Mouse (Mus musculus) hindbrain, postnatal 0 days (tissue): ENCODE measurements around the gene Unc13b. TPM values are rescaled to one million over a fixed set of nuclear protein-coding genes. Genes with fewer than 3 reads are reported as not detected.

ENCODE experiments used
- ATAC-seq: fragments of 200-750 bp; cut with Nextera tagmentation; 2 replicates; pipeline ENCODE4 v1.8.0; 2017; ENCODE audit warnings: mild to moderate bottlenecking, moderate TSS enrichment, moderate library complexity
- DNase-seq: peaks from one replicate; pipeline ENCODE4 v3.0.0-alpha.2; 2015; ENCODE audit warnings: low spot score
- H3K27ac ChIP-seq: fragments of 300-500 bp; sonication (generic); 2 replicates; pipeline ENCODE4 v1.5.1; 2014; ENCODE audit warnings: mild to moderate bottlenecking
- H3K27me3 ChIP-seq: fragments of 300-500 bp; sonication (generic); 2 replicates; pipeline ENCODE4 v1.6.1; 2014; ENCODE audit warnings: low read length, mixed read lengths; ENCODE audit not compliant: insufficient read depth
- H3K36me3 ChIP-seq: fragments of 300-500 bp; sonication (generic); 2 replicates; pipeline ENCODE4 v1.6.1; 2014; ENCODE audit warnings: low read length, mixed read lengths; ENCODE audit not compliant: insufficient read depth
- H3K4me1 ChIP-seq: fragments of 300-500 bp; sonication (generic); 2 replicates; pipeline ENCODE4 v1.6.1; 2014; ENCODE audit warnings: antibody characterized with exemption, low read length, mixed read lengths; ENCODE audit not compliant: insufficient read depth
- H3K4me2 ChIP-seq: fragments of 300-500 bp; sonication (generic); 2 replicates; pipeline ENCODE4 v1.6.1; 2014; ENCODE audit warnings: low read depth, mild to moderate bottlenecking, low read length, moderate library complexity, mixed read lengths
- H3K4me3 ChIP-seq: fragments of 300-500 bp; sonication (generic); 2 replicates; pipeline ENCODE4 v1.5.1; 2014; ENCODE audit warnings: low read length
- H3K9ac ChIP-seq: fragments of 300-500 bp; sonication (generic); replicated peaks from 2 replicates; pipeline ENCODE4 v1.6.1; 2014; ENCODE audit warnings: mild to moderate bottlenecking, low read length, moderate library complexity, mixed read lengths
- H3K9me3 ChIP-seq: fragments of 300-500 bp; sonication (generic); 2 replicates; pipeline ENCODE4 v1.6.1; 2016; ENCODE audit warnings: low read length, mixed read lengths
- CTCF ChIP-seq: IDR thresholded peaks from 2 replicates; pipeline ENCODE4 v1.5.1; 2016; ENCODE audit warnings: antibody characterized with exemption, control low read depth, low read depth
- WGBS: fragments of 180-500 bp; shearing (Covaris S2); extraction: QIAGEN DNeasy Blood & Tissue Kit; methylation state at CpG from one replicate; pipeline ENCODE4 v1.1.7; 2014; 5-methylcytosine and 5-hydroxymethylcytosine counted together
- polyA plus RNA-seq: library from polyadenylated mRNA; unstranded; fragments of >200 nt; fragmentation: Nextera tagmentation; extraction: Ambion mirVana; gene quantifications from 2 replicates; pipeline ENCODE4 v1.2.1, GENCODE M21; 2015
- total RNA-seq: library from RNA; depleted of rRNA; stranded (reverse); fragments of >200 nt; gene quantifications from 2 replicates; pipeline ENCODE4 v1.2.3, GENCODE M21; 2014

Gene Unc13b
- total and polyA plus RNA-seq, 2 experiments from 2014 or later, result 6.6 to 40.4 TPM

DNA sequence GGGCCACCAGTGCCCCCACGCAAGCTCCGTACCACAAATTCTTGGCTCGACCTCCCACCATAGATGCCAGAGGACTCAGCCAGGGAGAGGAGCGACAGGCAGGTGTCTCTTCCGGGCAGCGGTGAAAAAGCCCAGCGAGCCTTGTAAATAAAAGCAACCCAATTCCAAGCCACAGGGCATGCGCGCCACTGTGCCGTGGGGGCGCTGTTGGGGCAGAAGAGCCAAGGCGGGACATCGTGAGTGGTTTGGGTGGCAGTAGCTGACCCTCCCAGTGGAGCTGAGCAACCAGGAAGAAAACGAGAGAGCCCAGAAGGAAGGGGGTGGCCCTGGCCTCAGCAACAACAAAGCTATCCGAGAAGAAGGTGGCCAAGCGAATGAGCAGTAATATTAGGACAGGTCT lies 37.9 kb upstream of the Unc13b start:
- Histone ChIP-seq H3K4me1 (peaks cover 13% of the 10 kb centered on the region), H3K9me3 (no peaks in the 10 kb centered on the region), H3K27me3 (no peaks in the 10 kb centered on the region), H3K4me2 (no peak overlapping the region), H3K9ac (no peak overlapping the region), H3K4me3 (no peak overlapping the region), H3K27ac (no peak overlapping the region), H3K36me3 (peaks cover 45% of the 10 kb centered on the region)
- ATAC-seq, result no peak
- no peak for TF ChIP-seq CTCF
- WGBS, result 86% methylated on average over 16 of the region's 16 CpGs
- DNase-seq, result no peak

DNA sequence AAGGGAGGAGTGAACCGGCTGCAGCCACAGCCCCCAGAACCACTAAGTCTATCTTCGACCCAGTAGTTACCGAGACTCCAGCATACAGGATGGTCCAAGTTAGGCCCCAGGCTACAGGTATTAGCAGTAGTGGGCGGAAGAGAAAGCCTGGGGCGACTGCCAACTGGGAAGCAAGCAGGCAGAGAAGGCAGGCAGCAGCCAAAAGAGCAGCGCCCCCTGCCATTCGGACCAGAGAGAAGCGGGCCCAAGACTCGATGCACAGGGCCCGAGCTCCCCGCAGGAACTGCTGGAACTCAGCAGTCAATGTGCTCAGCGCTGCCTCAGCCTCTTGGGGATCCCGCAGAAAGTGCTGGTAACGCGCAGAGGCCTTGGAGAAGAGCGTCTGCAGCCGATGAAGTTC lies 37.4 kb upstream of the Unc13b start:
- no peaks in the 10 kb centered on the region for H3K27me3 ChIP-seq
- ATAC-seq (no peak), DNase-seq (no peak)
- H3K9me3 ChIP-seq, result no peaks in the 10 kb centered on the region
- TF ChIP-seq CTCF, result no peak
- WGBS, result 69% methylated on average over 17 of the region's 17 CpGs
- H3K4me1 ChIP-seq, result peaks cover 13% of the 10 kb centered on the region
- H3K4me3 ChIP-seq, result no peak overlapping the region
- H3K36me3 ChIP-seq, result peaks cover 45% of the 10 kb centered on the region
- no peak overlapping the region for H3K27ac ChIP-seq
- no peak overlapping the region for H3K9ac ChIP-seq
- H3K4me2 ChIP-seq, result no peak overlapping the region

- Histone ChIP-seq H3K9ac (peak overlapping the region; percentile 50; the same call in 1 of the 2 replicates), H3K27me3 (no peaks in the 10 kb centered on the region), H3K36me3 (peaks cover 48% of the 10 kb centered on the region), H3K4me2 (peak overlapping the region; percentile 75), H3K4me3 (peak overlapping the region; percentile 48), H3K27ac (peak overlapping the region; percentile 92; the same call in 1 of the 2 replicates), H3K4me1 (peaks cover 13% of the 10 kb centered on the region), H3K9me3 (no peaks in the 10 kb centered on the region)
- ATAC-seq (no peak), DNase-seq (no peak)
- no peak for TF ChIP-seq CTCF
- 71% methylated on average over 14 of the region's 14 CpGs for WGBS
Measured at GRCm38 (mm10) chr4:43024673-43025072, 34.1 kb upstream of the Unc13b start.

DNA sequence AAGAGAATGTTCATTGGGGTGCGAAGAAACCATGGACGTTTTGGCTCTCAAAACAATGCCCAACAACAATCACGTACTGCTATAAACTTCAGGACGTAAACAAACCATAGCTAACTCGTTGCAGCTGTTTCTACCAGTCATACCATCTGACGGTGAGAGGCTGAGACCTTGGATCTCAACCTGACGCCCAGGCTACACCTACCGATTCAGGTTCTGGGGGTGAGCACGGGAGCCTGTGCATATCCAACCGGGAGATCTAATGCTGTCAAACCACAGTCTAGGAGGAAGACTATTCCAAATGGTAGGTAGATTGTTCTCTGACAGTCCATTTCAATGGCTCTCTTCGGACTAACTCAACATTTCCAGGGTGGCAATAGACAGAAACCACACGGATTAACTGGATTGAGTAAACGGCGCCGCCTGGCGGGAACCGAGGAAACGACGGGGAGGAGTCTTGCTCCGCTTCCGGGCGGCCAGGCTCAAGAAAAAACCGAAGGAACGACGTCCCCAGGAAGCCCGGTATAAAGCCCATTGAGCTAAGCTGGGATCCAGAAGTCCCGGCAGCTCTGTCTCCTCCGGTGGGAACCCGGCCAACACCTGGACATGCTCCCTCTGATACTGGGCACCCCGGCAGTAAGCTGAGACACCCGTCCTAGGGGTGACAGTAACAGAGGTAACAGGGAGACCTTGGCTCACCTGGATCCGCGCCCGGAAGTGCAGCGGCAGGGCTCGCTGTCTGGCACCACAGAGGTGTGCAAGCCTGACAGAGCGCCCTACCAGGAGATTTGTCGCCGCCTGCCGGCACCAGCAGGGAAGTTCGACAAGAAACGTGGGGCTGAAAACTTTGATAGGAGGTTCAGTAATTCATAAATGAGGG lies 33.4 kb upstream of the Unc13b start, which contains the start of gene Pigo:
Gene Pigo, minus strand, starts transcription at position 736 of the 877 bp plus-strand sequence.
- DNase-seq (peak; percentile 97), ATAC-seq (peak; percentile 93)
- 8% methylated on average over 42 of the region's 42 CpGs for WGBS
- H3K4me1 ChIP-seq, result peaks cover 13% of the 10 kb centered on the region
- no peaks in the 10 kb centered on the region for H3K27me3 ChIP-seq
- peak within 1 kb of the TSS; percentile 75 for H3K4me2 ChIP-seq
- H3K4me3 ChIP-seq, result peak within 1 kb of the TSS; percentile 48
- H3K9ac ChIP-seq, result peak within 1 kb of the TSS; percentile 50
- H3K27ac ChIP-seq, result peak within 1 kb of the TSS; percentile 92
- H3K9me3 ChIP-seq, result no peaks in the 10 kb centered on the region
- peak; percentile 87 for TF ChIP-seq CTCF
- H3K36me3 ChIP-seq, result peaks cover 42% of the 10 kb centered on the region

DNA sequence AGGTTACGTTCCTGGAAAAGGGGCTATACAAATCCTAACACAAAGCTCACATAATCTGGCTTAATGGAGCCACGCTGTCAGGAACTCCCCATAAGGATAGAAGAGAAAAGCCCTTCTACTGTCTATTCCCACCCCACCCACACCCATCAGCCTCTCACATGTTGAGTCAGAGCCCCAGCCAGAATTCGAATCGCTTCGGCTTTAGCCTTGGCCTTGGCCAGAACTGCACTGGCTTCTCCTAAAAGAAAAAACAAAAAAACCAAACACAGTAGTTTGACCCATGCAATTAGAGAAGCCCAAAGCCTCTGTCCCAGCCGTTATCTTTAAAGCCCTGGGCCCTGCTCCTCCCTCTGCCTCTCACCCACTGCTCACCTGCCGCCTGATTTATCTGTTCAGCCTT lies 29.6 kb upstream of the Unc13b start:
- Histone ChIP-seq H3K9me3 (no peaks in the 10 kb centered on the region), H3K4me1 (peaks cover 10% of the 10 kb centered on the region), H3K4me3 (no peak overlapping the region), H3K27ac (no peak overlapping the region), H3K9ac (no peak overlapping the region), H3K27me3 (no peaks in the 10 kb centered on the region), H3K36me3 (peaks cover 31% of the 10 kb centered on the region), H3K4me2 (no peak overlapping the region)
- no peak for TF ChIP-seq CTCF
- 96% methylated on average over 7 of the region's 7 CpGs for WGBS
- DNase-seq (no peak), ATAC-seq (no peak)

DNA sequence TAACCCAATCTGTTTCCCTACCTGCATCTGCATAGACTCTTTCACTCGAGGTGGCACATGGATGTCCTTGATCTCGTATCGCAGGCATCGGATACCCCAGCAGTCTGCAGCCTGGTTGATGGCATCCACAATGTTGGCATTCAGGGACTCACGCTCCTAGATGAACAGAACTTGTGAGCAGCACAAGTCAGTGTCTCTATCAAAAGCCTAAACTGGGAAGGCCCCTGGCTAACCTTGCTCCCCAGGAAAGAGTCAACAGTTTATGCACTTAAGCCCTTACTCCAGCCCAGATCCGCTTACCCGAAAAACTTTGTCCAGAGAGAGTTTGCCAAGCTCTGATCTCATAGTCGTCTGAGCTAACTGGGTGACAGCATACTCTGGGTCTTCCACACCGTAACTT lies 29.0 kb upstream of the Unc13b start:
- no peak overlapping the region for H3K27ac ChIP-seq
- peaks cover 3% of the 10 kb centered on the region; the same call in 1 of the 2 replicates for H3K4me1 ChIP-seq
- peaks cover 37% of the 10 kb centered on the region for H3K36me3 ChIP-seq
- 93% methylated on average over 9 of the region's 9 CpGs for WGBS
- H3K9ac ChIP-seq, result no peak overlapping the region
- no peaks in the 10 kb centered on the region for H3K9me3 ChIP-seq
- no peak for TF ChIP-seq CTCF
- H3K4me3 ChIP-seq, result no peak overlapping the region
- DNase-seq (no peak), ATAC-seq (no peak)
- no peaks in the 10 kb centered on the region for H3K27me3 ChIP-seq
- H3K4me2 ChIP-seq, result no peak overlapping the region

GRCm38 (mm10) chr4:43030352-43030751 lies 28.4 kb upstream of the Unc13b start:
- Histone ChIP-seq H3K4me3 (peak overlapping the region; percentile 73), H3K4me1 (no peaks in the 10 kb centered on the region), H3K9me3 (no peaks in the 10 kb centered on the region), H3K4me2 (peak overlapping the region; percentile 68), H3K27me3 (no peaks in the 10 kb centered on the region), H3K9ac (peak overlapping the region; percentile 78), H3K36me3 (peaks cover 39% of the 10 kb centered on the region), H3K27ac (peak overlapping the region; percentile 84; the same call in 1 of the 2 replicates)
- no peak for ATAC-seq
- 73% methylated on average over 9 of the region's 9 CpGs for WGBS
- no peak for DNase-seq
- TF ChIP-seq CTCF, result no peak
